Mouse (Mus musculus): ENCODE results near the gene Mad1l1. TPM values are rescaled to one million over a fixed set of nuclear protein-coding genes. Genes with fewer than 3 reads are reported as not detected.
A peak's percentile ranks its signal among the peaks of the same experiment; 100 is the strongest.

Gene Mad1l1
- polyA plus RNA-seq, 1 experiment from 2014 or later: 35.1 TPM

- H3K9ac ChIP-seq (ENCODE audit: low read depth, low read length): no peak overlapping the region
- no peak overlapping the region for H3K4me2 ChIP-seq (replicated peaks; ENCODE audit: low read depth, low read length)
- ATAC-seq (ENCODE audit: low FRiP score) (no peak), DNase-seq (ENCODE audit: low spot score) (no peak)
- H3K27me3 ChIP-seq (ENCODE audit: control insufficient read depth, insufficient read depth, low read length): no peaks in the 10 kb centered on the region
- no peak overlapping the region for H3K27ac ChIP-seq (ENCODE audit: low read depth, low read length)
- no peak overlapping the region for H3K4me3 ChIP-seq (ENCODE audit: low read depth, low read length)
- H3K9me3 ChIP-seq (ENCODE audit: control insufficient read depth, low read length): no peaks in the 10 kb centered on the region
- 60% methylated on average over 1 of the region's 1 CpGs for WGBS
- H3K36me3 ChIP-seq (ENCODE audit: control insufficient read depth, insufficient read depth, low read length): no peaks in the 10 kb centered on the region
- no peaks in the 10 kb centered on the region; the same call in 1 of the 2 replicates for H3K4me1 ChIP-seq (replicated peaks; ENCODE audit: control insufficient read depth, insufficient read depth, low read length)
These were observed 278.4 kb downstream of the Mad1l1 start for GRCm38 (mm10) chr5:140043002-140043401.

GRCm38 (mm10) chr5:140042002-140042611 lies 279.2 kb downstream of the Mad1l1 start:
- no peaks in the 10 kb centered on the region for H3K9me3 ChIP-seq (ENCODE audit: control insufficient read depth, low read length)
- no peak overlapping the region for H3K4me2 ChIP-seq (replicated peaks; ENCODE audit: low read depth, low read length)
- no peak for DNase-seq (ENCODE audit: low spot score)
- H3K4me1 ChIP-seq (replicated peaks; ENCODE audit: control insufficient read depth, insufficient read depth, low read length): no peaks in the 10 kb centered on the region; the same call in 1 of the 2 replicates
- no peaks in the 10 kb centered on the region for H3K36me3 ChIP-seq (ENCODE audit: control insufficient read depth, insufficient read depth, low read length)
- 72% methylated on average over 3 of the region's 3 CpGs for WGBS
- H3K4me3 ChIP-seq (ENCODE audit: low read depth, low read length): no peak overlapping the region
- H3K27me3 ChIP-seq (ENCODE audit: control insufficient read depth, insufficient read depth, low read length): no peaks in the 10 kb centered on the region
- H3K27ac ChIP-seq (ENCODE audit: low read depth, low read length): no peak overlapping the region
- ATAC-seq (ENCODE audit: low FRiP score): no peak
- H3K9ac ChIP-seq (ENCODE audit: low read depth, low read length): no peak overlapping the region

- no peak overlapping the region for H3K4me2 ChIP-seq (replicated peaks; ENCODE audit: low read depth, low read length)
- no peaks in the 10 kb centered on the region for H3K36me3 ChIP-seq (ENCODE audit: control insufficient read depth, insufficient read depth, low read length)
- 94% methylated on average over 3 of the region's 3 CpGs for WGBS
- no peaks in the 10 kb centered on the region for H3K27me3 ChIP-seq (ENCODE audit: control insufficient read depth, insufficient read depth, low read length)
- no peak overlapping the region for H3K4me3 ChIP-seq (ENCODE audit: low read depth, low read length)
- no peaks in the 10 kb centered on the region; the same call in 1 of the 2 replicates for H3K4me1 ChIP-seq (replicated peaks; ENCODE audit: control insufficient read depth, insufficient read depth, low read length)
- DNase-seq (ENCODE audit: low spot score) (no peak), ATAC-seq (ENCODE audit: low FRiP score) (no peak)
- no peaks in the 10 kb centered on the region for H3K9me3 ChIP-seq (ENCODE audit: control insufficient read depth, low read length)
- H3K9ac ChIP-seq (ENCODE audit: low read depth, low read length): no peak overlapping the region
- no peak overlapping the region for H3K27ac ChIP-seq (ENCODE audit: low read depth, low read length)
These were observed 280.3 kb downstream of the Mad1l1 start for GRCm38 (mm10) chr5:140041055-140041454.

- H3K9me3 ChIP-seq (ENCODE audit: control insufficient read depth, low read length): no peaks in the 10 kb centered on the region
- no peaks in the 10 kb centered on the region for H3K36me3 ChIP-seq (ENCODE audit: control insufficient read depth, insufficient read depth, low read length)
- DNase-seq (ENCODE audit: low spot score) (no peak), ATAC-seq (ENCODE audit: low FRiP score) (no peak)
- H3K9ac ChIP-seq (ENCODE audit: low read depth, low read length): no peak overlapping the region
- 89% methylated on average over 6 of the region's 6 CpGs for WGBS
- H3K27me3 ChIP-seq (ENCODE audit: control insufficient read depth, insufficient read depth, low read length): no peaks in the 10 kb centered on the region
- H3K4me2 ChIP-seq (replicated peaks; ENCODE audit: low read depth, low read length): no peak overlapping the region
- no peak overlapping the region for H3K4me3 ChIP-seq (ENCODE audit: low read depth, low read length)
- no peak overlapping the region for H3K27ac ChIP-seq (ENCODE audit: low read depth, low read length)
- no peaks in the 10 kb centered on the region; the same call in 1 of the 2 replicates for H3K4me1 ChIP-seq (replicated peaks; ENCODE audit: control insufficient read depth, insufficient read depth, low read length)
These were observed 283.6 kb downstream of the Mad1l1 start for GRCm38 (mm10) chr5:140037587-140038233.

- H3K4me1 ChIP-seq (replicated peaks; ENCODE audit: control insufficient read depth, insufficient read depth, low read length): no peaks in the 10 kb centered on the region
- 82% methylated on average over 3 of the region's 3 CpGs for WGBS
- H3K4me3 ChIP-seq (ENCODE audit: low read depth, low read length): no peak overlapping the region
- H3K27ac ChIP-seq (ENCODE audit: low read depth, low read length): no peak overlapping the region
- no peak for ATAC-seq (ENCODE audit: low FRiP score)
- DNase-seq (ENCODE audit: low spot score): no peak
- H3K9ac ChIP-seq (ENCODE audit: low read depth, low read length): no peak overlapping the region
- H3K36me3 ChIP-seq (ENCODE audit: control insufficient read depth, insufficient read depth, low read length): no peaks in the 10 kb centered on the region
- H3K4me2 ChIP-seq (replicated peaks; ENCODE audit: low read depth, low read length): no peak overlapping the region
- no peaks in the 10 kb centered on the region for H3K27me3 ChIP-seq (ENCODE audit: control insufficient read depth, insufficient read depth, low read length)
- H3K9me3 ChIP-seq (ENCODE audit: control insufficient read depth, low read length): no peaks in the 10 kb centered on the region
These were observed 285.7 kb downstream of the Mad1l1 start for GRCm38 (mm10) chr5:140035641-140036040.

- peak; percentile 16 for DNase-seq (ENCODE audit: low spot score)
- ATAC-seq (ENCODE audit: low FRiP score): no peak
- H3K4me2 ChIP-seq (replicated peaks; ENCODE audit: low read depth, low read length): no peak overlapping the region
- no peak overlapping the region for H3K9ac ChIP-seq (ENCODE audit: low read depth, low read length)
- H3K27me3 ChIP-seq (ENCODE audit: control insufficient read depth, insufficient read depth, low read length): no peaks in the 10 kb centered on the region
- no peaks in the 10 kb centered on the region for H3K4me1 ChIP-seq (replicated peaks; ENCODE audit: control insufficient read depth, insufficient read depth, low read length)
- WGBS: 36% methylated on average over 1 of the region's 1 CpGs
- no peak overlapping the region for H3K4me3 ChIP-seq (ENCODE audit: low read depth, low read length)
- no peaks in the 10 kb centered on the region for H3K36me3 ChIP-seq (ENCODE audit: control insufficient read depth, insufficient read depth, low read length)
- no peak overlapping the region for H3K27ac ChIP-seq (ENCODE audit: low read depth, low read length)
- no peaks in the 10 kb centered on the region for H3K9me3 ChIP-seq (ENCODE audit: control insufficient read depth, low read length)
These were observed 286.4 kb downstream of the Mad1l1 start for GRCm38 (mm10) chr5:140035025-140035330.

GRCm38 (mm10) chr5:140034300-140035024 lies 286.9 kb downstream of the Mad1l1 start:
- no peaks in the 10 kb centered on the region for H3K4me1 ChIP-seq (replicated peaks; ENCODE audit: control insufficient read depth, insufficient read depth, low read length)
- DNase-seq (ENCODE audit: low spot score) (no peak), ATAC-seq (ENCODE audit: low FRiP score) (no peak)
- no peaks in the 10 kb centered on the region for H3K9me3 ChIP-seq (ENCODE audit: control insufficient read depth, low read length)
- H3K9ac ChIP-seq (ENCODE audit: low read depth, low read length): no peak overlapping the region
- H3K36me3 ChIP-seq (ENCODE audit: control insufficient read depth, insufficient read depth, low read length): no peaks in the 10 kb centered on the region
- H3K4me2 ChIP-seq (replicated peaks; ENCODE audit: low read depth, low read length): no peak overlapping the region
- H3K27ac ChIP-seq (ENCODE audit: low read depth, low read length): no peak overlapping the region
- H3K4me3 ChIP-seq (ENCODE audit: low read depth, low read length): no peak overlapping the region
- WGBS: 92% methylated on average over 5 of the region's 5 CpGs
- H3K27me3 ChIP-seq (ENCODE audit: control insufficient read depth, insufficient read depth, low read length): no peaks in the 10 kb centered on the region

GRCm38 (mm10) chr5:140026366-140026765 lies 295.0 kb downstream of the Mad1l1 start:
- Histone ChIP-seq H3K9ac (ENCODE audit: low read depth, low read length) (no peak overlapping the region), H3K9me3 (ENCODE audit: control insufficient read depth, low read length) (no peaks in the 10 kb centered on the region), H3K4me3 (ENCODE audit: low read depth, low read length) (no peak overlapping the region), H3K36me3 (ENCODE audit: control insufficient read depth, insufficient read depth, low read length) (no peaks in the 10 kb centered on the region), H3K27me3 (ENCODE audit: control insufficient read depth, insufficient read depth, low read length) (no peaks in the 10 kb centered on the region), H3K4me1 (replicated peaks; ENCODE audit: control insufficient read depth, insufficient read depth, low read length) (peaks cover 6% of the 10 kb centered on the region; the same call in 1 of the 2 replicates), H3K4me2 (replicated peaks; ENCODE audit: low read depth, low read length) (no peak overlapping the region), H3K27ac (ENCODE audit: low read depth, low read length) (no peak overlapping the region)
- 91% methylated on average over 4 of the region's 4 CpGs for WGBS
- no peak for DNase-seq (ENCODE audit: low spot score)
- no peak for ATAC-seq (ENCODE audit: low FRiP score)
